Mouse (Mus musculus) adipose tissue, adult 10 weeks (tissue): Measurements from ENCODE around the gene Capn5. TPM values are rescaled to one million over a fixed set of nuclear protein-coding genes. Genes with fewer than 3 reads are reported as not detected.

Experiments
- polyA plus RNA-seq: library from polyadenylated mRNA; stranded (reverse); fragments of 350-450 nt; fragmentation: Illumina TruSeq; extraction: RNeasy Lipid Tissue Mini Kit (QIAGEN cat#74804); gene quantifications from one replicate; pipeline ENCODE4 v1.2.3, GENCODE M21; 2014; ENCODE audit warnings: low read depth, low replicate concordance

The Capn5 gene
- polyA plus RNA-seq = 89.1 TPM

DNA sequence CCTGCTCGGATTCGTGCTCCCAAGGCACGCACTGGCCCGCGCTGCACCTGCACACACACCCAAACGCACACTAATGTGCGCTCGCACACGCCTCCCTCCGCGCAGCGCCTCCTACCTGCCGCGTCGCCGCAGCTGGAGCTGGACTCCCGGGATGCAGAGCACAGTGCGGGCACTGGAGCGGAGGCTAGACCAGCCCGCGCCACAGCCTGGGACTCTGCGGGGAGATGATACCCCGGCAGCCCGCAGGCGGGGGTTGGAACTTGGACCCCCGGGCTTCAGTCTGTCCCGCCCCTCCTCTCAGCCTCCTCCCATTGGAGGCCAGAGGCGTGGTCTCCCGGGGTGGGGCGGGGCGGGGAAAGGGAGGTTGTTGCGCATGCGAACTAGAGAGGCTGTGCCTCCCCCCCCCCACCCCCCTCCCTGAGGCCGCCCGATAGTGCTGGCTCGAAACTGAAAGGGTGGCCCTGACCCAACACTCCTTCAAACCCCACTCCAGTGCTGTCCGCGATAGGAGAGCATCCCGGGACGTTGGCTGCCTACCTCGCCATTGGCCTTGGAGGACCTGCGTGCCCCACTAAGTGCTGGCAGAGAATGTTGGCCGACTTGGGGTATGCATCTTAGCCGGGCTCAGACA is at the start of gene Capn5:
TSS of gene Capn5 (minus strand) at position 346 of the 631 bp plus-strand sequence.

DNA sequence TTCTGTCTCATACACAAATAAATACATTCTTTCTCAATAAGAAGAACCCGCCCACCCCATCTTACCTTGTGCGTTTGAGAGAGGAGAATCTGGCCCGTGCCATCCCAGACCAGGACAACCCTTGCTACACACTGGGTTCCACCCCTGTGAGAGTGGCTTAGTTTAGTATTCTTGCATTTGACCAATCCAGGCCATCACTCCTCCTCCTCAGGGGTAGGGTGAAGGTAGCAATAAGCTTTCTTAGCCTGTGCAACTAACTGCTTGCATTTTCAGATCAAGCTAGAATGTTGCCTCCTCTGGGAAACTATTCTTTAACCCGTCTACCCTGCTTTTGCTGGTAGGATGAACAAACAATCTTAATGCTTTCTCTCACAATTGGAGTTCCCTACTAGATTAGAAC is 21.3 kb upstream of the Capn5 start, which contains the start of gene B3gnt6:
TSS of gene B3gnt6 (minus strand) at position 101 of the 400 bp plus-strand sequence.

DNA sequence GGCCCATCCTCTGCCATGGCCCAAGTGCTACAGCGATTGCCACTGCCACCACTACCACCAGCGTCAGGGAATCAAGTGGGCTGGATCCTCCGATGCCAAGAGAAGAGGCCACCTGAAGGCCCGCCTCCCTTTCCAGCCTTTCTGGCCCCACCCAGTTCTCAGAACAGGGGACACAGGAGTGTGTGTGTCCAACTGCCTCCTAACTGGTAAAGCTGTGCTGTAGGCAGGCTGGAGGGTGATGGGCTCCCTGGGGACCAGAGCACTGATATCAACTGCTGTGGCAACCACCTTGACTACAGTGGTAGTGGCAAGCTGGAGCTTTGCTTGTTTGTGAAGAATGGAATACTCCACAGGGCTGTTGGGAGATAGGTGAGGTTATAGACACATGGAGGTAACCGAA is 32.7 kb downstream of the Capn5 start, which contains the start of gene Omp:
TSS of gene Omp (minus strand) at position 101 of the 400 bp plus-strand sequence.

DNA sequence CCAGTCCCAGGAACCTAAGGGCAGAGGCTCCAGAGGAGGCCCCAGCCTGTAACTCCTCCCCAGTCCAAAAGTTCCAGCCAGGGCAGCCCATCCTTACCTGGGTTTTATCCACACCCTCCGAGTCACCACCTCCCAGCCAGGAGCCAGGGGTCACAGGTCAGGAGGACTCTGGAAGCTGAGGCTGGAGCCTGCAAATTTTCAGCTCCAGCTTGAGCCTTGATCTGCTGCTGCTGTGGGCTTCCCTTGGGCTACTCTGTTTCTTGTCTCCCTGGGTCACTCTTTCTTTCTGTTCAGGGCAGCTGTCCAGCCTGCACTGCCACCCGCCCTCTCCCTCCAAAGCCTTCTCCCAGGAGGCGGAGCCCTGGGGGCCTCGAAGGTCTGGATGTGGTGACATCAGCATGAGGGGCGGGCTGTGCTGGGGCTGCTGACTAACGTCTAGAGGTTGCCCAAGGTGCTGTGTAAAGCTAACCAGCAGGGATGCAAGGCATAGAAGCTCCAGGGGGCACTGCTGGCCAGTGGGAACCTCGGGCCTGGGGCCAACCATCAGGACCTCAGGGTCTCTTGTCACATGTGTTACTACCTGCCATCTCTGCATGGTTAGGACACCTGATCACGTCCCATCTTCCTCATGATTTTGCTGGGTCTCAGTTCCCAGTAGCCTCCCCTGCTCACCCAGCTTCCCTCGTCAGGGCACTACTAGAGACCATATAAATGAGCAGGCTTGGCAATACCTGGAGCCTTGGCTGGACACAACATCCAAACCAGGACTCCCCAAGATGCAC is 58.7 kb downstream of the Capn5 start, which contains the start of gene Myo7a:
TSS of gene Myo7a (minus strand) at position 346 of the 782 bp plus-strand sequence.

Other genes with a start within 250 kb of the Capn5 start
- gene Myo7a, start 58.8 kb downstream of the Capn5 start, polyA plus RNA-seq = 15.7 TPM
- gene Omp, start 32.8 kb downstream of the Capn5 start, polyA plus RNA-seq = 10.6 TPM
- 0.16 TPM for gene B3gnt6, start 21.2 kb upstream of the Capn5 start, polyA plus RNA-seq
- 12.6 TPM for gene Acer3, start 142.9 kb upstream of the Capn5 start, polyA plus RNA-seq
- gene Tsku, start 183.1 kb upstream of the Capn5 start, polyA plus RNA-seq = 7.6 TPM